Mouse (Mus musculus) frontal cortex, adult (tissue): ENCODE results near the gene Tead2.
"Not testable (repeated sequence)": the region's sequence is repeated elsewhere in the genome, so short reads cannot be mapped to it uniquely, and the experiment has no call there.

ENCODE experiments used
- ATAC-seq: cut with Nextera tagmentation; 2 replicates; pipeline ENCODE4 v1.9.2; 2017; ENCODE audit warnings: mild to moderate bottlenecking, moderate library complexity, mixed read lengths; ENCODE audit not compliant: low TSS enrichment

Tead2 gene

DNA sequence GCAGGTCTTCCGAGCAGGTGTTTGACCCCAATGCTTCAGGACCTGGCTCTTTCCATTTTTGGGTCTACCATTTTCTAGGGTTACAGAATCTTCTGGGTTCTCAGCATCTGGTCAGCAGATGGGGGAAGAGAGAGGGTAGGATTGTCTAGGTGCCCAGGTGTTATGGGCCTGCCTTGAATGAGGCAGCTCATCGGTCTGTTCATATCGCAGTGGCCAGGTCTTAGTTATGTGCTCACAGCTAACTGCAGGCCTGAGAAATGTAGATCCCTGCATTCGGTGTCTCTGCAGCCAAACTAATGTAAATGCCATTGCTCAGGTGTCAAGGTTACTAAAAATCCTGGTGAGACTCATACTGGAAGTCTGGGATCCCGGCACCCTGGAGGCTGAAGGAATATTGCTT lies 10.9 kb downstream of the Tead2 start:
- no peak for ATAC-seq

GRCm38 (mm10) chr7:45228548-45228947 lies 13.0 kb downstream of the Tead2 start:
- no peak for ATAC-seq

DNA sequence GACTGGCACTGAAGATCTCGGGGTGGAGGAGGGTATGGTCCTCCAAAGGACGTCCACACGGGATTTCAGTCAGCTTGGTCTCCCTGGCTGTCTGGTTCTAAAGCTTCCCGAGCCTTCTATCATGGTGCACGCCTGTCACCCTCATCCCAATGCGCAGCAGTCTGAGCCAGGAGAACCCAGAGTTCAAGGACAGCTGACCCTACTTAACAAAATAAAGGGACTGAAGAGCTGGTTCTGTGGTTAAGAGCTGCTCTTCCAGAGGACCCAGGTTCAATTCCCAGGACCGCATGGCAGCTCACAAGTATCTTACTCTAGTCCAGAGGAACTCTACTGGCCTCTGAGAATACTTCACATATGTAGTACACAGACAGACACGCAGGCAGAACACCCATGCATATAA lies 13.5 kb downstream of the Tead2 start:
- ATAC-seq, result no peak

GRCm38 (mm10) chr7:45229459-45230203 lies 14.1 kb downstream of the Tead2 start:
- no peak for ATAC-seq

GRCm38 (mm10) chr7:45231192-45231591 lies 15.6 kb downstream of the Tead2 start:
- ATAC-seq, result no peak

DNA sequence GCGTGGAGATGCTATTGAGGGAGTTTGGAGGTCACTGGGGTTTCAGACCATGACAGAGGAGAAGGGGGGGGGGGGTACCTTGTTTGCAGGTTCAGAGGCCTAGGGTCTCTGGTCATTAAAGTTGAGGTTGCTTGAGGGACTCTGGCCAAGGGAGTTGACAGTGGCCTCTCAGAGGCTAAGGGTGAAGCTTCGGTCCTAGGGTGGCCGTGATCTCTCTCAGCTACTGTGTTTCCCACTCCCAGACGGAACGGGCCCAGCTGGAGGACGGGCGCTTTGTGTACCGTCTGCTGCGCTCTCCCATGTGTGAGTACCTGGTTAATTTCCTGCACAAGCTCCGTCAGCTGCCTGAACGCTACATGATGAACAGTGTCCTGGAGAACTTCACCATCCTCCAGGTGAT lies 16.4 kb downstream of the Tead2 start:
- no peak for ATAC-seq

DNA sequence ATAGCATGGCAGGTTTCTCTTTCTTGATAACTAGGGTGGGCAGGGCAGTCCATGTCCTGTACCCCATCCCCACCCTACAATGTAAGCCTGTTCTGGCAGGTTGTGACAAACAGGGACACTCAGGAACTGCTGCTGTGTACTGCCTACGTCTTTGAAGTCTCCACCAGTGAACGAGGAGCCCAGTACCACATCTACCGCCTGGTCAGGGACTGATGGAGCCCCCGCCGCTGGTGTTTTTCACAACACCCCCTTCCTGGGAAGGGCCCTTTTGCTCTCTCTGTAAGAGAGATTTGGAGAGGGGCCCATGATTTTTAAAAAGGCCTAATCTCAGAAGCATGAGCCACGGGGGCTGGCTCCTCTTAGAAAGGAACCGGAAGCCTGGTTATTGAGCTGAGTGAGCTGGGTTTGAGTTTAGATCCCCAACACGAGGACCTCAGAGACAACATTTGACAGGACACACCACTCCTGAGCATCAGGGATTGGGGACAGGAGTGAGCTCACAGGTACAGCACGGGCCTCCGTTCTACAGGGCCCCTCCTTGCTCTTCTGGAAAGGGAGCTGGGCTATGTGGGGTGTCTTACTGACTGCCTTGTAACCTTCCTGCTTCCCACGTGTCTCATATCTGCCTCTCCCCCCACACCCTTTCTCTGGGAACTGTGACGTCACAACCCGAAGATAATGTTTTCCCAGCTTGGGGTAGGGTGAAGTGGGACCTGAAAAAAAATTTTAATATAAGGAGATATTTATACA lies 17.3 kb downstream of the Tead2 start:
- peak; percentile 62 for ATAC-seq

- ATAC-seq, result peak; percentile 81
These were observed 18.2 kb downstream of the Tead2 start for GRCm38 (mm10) chr7:45233580-45234332.

DNA sequence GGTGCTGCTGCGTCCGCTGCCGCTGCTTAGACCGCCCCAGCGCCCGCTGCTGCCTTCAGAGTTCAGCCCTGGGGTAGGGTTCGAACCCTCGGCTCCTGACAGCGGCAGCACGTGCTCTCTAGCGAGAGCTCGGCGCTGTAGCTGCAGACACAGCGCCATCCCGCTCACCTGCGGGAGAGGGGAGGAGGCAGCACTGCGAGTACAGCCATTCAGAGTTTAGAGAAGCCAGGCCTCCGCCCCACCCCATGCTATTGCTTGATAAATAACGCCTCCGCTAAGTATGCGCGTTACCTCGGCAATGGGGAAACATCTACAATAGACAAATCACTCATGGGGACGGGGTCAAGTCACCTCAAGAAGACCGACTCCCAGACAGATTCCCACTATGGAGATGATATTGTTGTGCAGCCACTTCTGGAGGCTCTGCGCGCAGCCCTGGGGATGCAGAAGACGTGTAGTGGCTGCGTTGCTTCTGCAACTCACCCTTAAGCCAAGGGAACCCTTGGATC lies 18.8 kb downstream of the Tead2 start:
- ATAC-seq, result no peak

GRCm38 (mm10) chr7:45234922-45235571 lies 19.5 kb downstream of the Tead2 start:
- ATAC-seq, result no peak

DNA sequence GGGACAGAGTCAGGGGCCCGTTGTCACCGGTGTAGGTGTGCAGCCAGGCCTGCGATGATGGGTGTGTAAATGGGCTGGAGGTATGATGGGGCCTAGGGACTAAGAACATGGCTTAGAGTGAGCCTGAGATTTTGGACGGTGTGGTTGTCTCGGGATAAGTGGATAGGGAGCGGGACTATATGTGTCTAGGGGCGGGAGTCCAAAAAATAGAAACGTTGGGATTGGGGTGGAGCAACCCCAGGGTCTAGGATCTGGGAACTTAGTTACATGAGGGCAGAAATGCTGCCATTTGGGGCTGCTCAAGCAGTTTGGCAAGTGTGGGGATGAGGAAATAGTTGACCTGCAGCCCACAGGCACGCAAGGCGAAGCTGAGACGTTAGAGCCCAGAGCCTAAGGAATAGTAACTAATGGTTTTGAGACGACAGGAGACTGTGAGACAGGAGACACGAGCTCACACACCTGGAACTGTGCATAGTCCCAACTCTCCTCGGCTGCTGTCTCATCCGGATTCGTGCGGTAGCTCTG lies 20.2 kb downstream of the Tead2 start:
- ATAC-seq, result no peak

DNA sequence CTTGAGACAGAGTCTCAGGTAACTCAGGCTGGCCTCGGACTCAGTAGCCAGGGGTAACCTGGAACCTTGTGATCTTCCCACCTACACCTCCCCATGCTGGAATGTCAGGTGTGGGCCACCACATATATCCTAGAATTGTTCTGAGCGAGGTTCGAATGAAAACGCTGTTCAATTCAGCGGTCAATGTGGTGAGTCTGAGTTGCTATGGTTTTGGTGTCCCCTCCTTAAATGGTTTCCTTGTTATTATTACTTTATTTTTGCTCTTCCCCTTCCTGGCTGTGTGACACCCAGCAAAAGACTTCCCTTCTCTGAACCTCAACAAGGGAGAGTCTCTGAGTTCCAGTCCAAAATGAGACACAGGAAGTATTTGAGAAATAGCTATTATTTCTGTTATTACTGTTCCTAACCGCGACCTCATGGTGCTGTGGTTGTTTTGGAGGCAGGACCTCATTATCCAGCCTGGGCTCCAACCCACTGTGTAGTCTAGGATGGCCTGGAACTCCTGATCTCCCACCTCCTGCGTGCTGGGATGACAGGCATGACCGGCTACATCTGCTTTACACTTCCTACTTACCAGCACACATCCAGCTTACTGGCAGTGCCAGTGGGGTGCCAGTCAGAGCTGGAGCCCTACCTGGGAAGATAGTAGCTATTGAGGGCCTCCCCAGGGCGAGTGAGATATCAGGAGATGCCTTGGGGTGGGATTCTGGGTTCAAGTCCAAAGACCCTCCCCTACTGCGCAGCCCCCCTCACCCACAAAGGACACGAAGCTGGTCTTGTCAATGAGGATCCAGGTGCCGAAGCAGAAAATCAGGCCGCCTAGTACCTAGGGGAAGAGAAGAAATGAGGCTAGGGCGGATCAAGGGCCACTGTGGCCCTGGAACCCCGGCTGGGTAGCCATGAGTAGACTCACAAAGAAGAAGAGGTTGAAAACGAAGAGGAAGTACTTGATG lies 22.5 kb downstream of the Tead2 start:
- no peak for ATAC-seq

GRCm38 (mm10) chr7:45238723-45239496 lies 23.4 kb downstream of the Tead2 start, which contains the start of gene Cd37:
Cd37 (minus strand) TSS chr7:45239115.
- no peak for ATAC-seq

DNA sequence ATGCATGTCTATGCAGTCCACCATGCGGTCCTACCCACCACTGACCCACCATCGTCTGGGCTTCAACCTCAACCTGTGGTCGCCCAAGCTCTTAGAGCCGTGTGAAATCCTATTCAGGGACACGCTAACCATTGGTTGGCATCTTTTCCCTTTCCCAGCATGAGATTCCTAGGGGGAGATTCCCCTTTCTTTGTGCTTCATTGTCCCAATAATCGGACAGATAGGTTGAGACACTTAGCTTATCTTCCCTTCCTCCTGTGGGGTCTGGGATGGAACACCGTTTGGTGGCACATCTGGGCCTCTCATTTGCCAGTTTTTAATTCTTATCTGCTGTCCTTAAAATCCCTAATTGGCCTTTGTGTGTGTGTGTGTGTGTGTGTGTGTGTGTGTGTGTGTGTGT lies 24.6 kb downstream of the Tead2 start:
- no peak for ATAC-seq

GRCm38 (mm10) chr7:45240633-45241388 lies 25.3 kb downstream of the Tead2 start, which contains the start of gene Slc6a16:
Slc6a16 (plus strand) TSS chr7:45241085.
- no peak for ATAC-seq

GRCm38 (mm10) chr7:45241389-45241749 lies 25.8 kb downstream of the Tead2 start:
- no peak for ATAC-seq

DNA sequence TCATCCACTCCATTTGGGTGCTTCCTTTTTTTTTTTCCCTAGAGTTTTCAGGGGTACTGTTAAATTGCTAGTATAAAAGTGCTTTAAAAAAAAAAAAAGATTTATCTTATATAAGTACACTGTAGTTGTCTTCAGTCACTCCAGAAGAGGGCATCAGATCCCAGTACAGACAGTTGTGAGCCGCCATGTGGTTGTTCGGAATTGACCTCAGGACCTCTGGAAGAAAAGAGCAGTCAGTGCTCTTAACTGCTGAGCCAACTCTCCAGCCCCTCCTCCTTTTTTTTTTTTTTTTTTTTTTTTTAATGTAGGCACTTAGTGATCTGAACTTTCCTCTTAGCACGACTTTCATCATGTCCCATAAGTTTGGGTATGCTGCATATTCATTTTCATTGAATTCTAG lies 32.1 kb downstream of the Tead2 start:
- no peak for ATAC-seq

DNA sequence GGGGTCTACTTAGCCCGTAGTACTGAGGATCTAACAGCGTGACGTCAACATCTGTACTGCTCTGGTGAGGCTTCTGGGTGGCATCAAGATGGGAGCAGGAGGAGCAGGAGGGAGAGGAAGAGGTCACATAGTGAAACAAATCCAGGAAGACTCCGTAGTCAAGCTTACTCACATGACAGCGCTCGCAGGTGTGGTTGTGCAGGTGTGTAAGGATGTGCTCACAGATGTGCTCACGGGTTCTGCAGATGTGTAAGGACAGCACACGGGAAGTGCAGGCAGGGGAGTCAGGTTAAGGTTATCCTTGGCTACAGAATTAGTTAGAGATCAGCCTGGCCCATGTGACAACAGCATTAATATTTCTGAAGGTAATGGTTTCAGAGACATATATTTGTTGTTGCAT lies 38.3 kb downstream of the Tead2 start:
- ATAC-seq, result no peak

DNA sequence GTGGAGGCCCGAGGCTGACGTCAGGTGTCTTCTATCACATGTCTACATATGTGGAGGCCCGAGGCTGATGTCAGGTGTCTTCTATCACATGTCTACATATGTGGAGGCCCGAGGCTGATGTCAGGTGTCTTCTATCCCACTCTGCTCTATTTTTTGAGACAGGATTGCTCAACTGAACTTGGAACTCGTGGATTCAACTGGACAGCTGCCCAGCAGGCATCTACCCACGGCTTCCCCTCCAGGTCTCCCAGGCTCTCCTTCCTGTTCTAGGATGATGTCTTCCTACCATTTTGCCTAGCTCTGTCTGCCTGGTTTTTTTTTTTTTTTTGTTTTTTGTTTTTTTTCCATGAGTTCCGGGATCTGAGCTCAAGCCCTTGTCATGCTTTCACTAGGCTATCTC lies 40.3 kb downstream of the Tead2 start:
- ATAC-seq, result not testable (repeated sequence)
